Mouse (Mus musculus) lung, postnatal 10 days (tissue): Measurements from ENCODE around the gene Wdr37.

Source experiments
- DNase-seq: peaks from one replicate; pipeline ENCODE4 v3.0.0; 2021

Wdr37 gene

DNA sequence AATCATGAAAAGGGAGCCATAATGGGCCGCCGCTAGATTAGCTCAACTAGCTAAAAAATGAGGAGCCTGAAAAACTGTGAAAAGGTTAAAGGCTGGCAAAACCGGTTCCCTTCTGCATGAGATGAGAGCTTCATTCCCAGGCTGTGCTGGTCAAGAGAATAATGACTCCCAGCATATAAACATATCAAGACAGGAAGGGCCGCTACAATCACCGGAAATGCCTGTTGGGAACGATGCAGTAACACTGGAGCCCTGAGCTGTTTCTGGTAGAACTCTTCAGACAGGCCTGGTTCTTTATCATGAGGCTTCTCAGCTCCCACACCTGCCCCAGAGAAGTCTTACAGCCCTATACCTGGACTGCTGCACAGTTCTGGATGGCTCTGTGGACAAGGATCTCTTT lies 31.8 kb downstream of the Wdr37 start:
- DNase-seq = peak; percentile 74

DNA sequence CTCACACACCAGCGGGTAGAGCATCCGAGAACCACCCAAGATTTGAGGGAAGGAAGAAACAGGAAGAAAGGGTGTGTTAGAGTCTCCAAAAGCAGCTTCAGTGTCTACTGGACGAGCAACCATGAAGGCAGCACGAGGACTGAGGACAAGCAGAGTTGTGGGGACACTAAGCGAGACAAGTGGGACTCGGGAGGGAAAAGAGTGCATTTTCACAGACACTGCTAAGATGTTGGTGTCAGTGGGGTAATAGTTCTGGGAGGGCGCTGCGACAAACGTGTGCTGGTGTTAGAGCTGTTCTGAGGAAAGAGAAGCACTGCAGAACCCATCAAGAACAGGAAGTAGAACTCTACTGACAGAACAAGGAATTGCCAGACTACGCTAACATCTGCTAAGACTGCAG lies 32.6 kb downstream of the Wdr37 start:
- DNase-seq = no peak

DNA sequence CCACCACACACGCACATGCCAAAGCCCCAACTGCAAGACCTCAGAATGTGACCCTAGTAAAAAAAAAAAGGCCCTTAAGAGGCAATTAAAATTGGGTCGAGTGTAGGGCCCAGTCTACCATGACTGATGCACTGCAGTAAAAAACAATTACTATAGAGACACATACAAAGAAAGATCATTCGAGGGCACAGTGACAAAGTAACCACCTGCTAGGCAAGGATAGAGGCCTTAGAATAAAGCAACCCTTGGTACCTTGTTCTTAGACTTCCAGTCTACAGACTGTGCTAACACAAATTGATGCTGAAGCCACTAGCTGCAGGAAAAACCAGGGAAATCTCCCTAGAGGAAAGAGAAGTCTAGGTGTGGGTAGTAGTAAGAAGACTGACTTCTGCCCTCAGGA lies 33.3 kb downstream of the Wdr37 start:
- DNase-seq = no peak

DNA sequence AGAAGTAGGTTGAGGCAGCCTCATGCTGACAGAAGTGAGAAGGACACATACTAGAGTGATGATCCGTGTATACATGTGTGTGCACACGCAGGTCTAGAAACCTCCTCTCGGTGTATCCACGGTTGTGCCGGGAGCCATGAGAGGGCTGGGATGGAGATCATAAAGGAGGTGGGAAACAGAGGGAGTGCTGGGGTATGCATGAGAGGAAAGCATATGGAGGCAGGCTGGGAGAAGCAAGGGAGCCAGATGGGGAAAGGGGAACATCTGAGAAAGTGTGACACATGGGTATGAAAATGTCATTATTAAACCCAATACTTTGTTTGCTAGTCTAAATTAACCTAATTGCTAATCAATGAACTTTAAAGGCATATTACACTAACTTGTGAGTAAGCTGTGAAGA lies 37.1 kb downstream of the Wdr37 start:
- DNase-seq = no peak

DNA sequence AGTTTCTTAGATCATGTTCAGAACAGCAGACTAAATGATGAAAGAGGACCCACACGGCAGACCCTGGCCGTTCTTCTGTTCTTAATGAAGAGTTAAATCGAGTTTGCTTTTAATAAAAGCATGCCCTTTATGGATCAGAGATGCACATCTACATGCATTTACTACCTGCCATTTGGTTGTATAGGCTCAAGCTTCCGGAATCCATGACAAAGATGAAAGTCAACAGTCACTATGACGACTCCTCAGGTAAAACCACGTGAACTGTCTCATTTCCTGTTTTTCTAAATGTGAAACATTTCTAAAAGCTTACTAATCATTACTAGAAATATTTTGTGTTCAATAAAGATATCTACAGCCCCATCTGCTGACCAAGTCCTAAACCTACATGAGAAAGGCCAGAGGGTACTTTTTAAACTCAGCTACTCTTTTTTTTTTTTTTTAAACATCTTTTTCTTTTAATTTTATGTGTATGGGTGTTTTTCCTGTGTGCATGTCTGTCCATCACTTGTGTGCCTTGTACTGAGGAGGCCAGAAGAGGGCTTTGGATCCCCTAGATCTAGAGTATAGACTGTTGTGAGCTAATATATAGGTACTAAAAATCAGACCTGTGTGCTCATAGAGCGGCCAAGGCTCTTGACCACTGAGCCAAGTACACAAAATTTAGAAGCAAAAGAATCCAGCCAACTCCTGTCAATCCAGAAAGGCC lies 40.0 kb downstream of the Wdr37 start:
- DNase-seq = no peak

DNA sequence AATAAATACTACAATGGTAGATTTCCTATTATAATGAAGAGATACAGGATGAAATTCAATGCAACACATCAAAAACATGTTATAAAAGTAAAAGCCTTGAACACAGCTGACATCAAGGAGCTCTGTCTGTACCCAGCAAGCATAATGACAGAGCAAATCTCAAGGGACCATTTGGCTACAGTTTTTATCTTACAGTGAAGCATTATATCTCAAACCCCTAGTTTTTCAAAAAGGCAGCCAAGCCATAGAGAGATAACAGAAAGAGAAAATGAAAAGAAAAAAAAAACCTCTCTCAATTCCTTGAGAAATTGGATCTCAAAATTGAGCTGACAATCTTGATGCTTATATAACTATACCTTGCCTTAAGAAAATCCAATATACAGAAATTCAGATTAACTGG lies 41.0 kb downstream of the Wdr37 start:
- DNase-seq = no peak

DNA sequence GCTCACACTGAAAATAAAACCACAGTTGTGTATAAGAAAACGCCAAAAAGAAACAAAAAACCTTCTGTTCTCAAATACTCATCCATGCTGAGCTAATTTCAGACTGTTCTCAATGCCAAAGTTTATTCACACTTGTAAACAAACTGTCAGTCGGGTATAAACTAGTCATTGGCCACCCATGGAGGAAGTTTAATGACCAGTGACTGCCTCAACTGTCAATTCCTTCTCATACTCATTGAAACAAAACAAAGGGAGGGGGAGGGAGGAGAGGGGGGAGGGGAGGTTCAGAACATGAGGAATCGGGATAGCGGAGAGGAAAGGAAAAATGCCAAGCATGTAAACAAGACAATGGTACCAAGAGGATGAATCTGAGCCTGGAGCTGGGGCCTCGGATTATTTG lies 41.9 kb downstream of the Wdr37 start:
- DNase-seq = peak; percentile 65

DNA sequence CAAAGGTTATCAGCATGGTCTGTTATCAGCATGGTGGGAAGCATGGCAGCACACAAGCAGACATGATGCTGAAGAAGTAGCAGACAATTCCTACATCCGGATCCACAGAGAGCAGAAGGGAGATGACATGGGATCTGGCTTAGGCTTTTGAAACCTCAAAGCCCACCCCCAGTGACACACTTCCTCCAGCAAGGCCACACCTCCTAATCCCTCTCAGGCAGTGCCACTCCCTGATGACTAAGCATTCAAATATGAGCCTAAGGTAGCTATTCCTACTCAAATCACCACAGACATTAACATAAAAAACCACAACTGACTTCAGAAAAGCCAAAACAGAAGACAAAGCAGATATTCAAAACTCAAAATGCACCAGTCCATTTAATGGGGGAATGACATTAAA lies 42.8 kb downstream of the Wdr37 start:
- DNase-seq = no peak

DNA sequence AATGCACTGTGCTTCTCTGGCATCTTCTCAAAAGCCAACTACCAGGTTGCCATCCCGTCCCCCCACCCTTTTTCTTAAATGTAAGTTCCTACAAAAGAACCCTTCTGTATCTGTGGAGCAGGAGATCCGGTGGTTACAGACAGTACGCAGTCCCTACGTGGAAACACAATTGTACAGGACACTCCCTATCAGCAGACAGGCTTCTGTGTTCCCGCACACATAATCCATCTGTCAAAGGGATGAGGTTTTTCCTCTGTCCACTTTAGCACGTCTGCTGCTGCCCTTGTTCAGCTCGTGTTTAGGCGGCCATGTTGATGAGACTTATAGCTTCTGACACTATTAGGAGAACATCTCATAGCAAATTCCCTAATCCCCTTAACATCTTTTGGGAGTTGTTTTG lies 48.2 kb downstream of the Wdr37 start:
- no peak for DNase-seq

DNA sequence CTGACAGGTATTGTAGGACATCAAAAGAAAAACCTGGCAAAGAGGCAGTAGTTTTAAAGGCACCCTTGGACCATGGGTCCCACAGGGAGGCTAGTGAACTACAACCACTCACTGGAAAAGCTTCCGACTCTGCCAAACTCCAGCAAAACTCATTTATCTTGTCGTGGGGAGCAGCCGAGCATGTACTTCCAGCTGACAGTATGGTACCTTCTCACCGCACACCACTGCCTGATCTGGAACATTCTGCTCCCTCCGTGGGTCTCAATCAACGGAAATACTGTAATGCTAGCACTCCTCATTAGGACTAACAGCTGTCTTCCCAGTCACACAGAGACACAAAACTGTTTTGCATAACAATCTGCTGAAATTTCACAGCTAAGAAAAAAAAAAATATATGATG lies 48.6 kb downstream of the Wdr37 start:
- no peak for DNase-seq

DNA sequence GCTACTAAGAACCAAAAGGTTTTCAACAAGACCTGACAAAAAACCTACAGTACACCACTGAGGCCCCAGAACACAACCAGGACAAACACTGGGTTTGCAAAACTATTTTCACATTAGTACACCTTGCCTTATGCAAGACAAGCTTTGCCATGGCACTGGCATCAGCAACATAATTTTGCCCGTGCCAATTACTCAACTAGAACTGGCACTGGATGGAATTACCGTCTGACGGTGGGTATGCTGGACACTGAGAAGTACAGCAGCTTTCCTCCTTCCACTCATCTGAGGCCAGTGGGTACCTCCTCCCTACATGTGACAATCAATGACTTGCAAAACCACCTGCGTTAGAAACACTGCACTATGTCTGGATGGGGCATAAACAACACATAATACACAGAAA lies 49.5 kb downstream of the Wdr37 start:
- DNase-seq = no peak

DNA sequence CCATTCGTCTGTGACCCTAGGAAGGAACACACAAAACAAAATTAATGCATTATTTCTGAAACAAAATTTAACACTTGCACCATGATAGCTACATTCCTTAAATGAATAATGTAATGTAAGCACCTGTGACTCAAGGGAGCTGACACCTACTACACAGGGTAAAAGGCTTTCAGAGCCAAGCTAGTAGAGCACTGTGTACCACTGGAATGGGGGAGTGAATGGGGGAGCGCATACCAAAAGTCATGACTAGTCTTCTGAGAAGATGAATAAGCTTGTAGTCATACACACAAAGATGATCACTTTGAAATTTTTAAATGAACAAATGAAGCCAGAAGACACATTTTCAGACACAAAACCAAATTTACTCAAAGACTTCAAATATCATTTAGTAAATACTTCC lies 65.8 kb downstream of the Wdr37 start:
- no peak for DNase-seq

DNA sequence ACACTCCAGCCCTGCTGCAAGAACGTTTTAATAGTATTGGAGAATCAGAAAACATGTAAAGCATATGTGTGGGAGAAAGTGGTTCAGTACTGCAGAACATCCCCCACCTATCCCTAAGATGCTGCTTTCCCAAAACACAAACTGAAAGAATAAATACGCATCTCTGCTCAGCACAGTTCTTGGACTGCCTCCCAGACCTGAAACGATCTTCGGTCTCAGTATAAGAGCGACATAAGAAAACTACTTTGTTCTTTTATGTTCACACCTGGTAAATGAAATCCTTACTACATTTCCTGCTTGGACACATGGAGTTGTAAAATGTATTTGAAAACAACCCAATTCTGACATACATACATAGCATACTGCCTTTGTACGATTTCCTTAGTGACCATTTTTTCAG lies 71.1 kb downstream of the Wdr37 start:
- no peak for DNase-seq

DNA sequence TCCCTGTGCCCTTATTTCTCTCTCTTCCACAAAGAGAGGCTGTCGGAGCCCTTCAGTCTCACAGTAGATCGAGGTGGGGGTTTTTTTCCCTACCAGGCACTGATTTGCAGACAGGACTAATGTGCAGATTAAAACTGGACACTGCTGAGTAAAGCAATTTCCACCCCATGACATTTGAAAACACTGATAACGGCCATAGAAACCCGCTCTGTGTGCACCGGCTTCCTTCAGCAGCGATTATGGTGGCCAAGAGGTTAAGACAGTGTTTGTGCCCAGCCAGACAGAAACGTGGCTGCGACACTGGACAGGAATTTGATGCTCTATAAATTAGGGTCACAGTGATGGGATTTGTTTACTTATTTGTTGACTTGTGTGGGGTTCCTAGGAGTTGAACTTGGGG lies 78.5 kb downstream of the Wdr37 start:
- no peak for DNase-seq

DNA sequence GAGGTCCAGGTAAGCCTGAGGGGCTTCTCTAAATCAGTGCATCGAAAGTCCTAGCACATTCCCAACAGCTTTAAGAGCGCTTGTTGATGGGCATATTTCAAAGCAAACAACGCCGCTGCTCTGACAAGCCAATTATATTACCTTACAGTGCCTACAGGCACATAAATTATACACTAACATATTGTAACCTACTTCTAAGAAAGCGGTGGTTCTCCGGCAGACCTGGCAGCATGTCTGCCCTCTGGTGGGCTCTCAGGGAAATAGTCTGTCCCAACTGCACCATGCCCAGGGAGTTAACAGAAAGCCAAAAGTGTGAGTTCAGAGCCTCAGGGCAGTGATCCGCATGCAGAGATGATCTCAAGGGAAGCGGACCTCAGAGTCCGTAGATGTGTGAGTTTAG lies 86.5 kb downstream of the Wdr37 start:
- peak; percentile 49 for DNase-seq

DNA sequence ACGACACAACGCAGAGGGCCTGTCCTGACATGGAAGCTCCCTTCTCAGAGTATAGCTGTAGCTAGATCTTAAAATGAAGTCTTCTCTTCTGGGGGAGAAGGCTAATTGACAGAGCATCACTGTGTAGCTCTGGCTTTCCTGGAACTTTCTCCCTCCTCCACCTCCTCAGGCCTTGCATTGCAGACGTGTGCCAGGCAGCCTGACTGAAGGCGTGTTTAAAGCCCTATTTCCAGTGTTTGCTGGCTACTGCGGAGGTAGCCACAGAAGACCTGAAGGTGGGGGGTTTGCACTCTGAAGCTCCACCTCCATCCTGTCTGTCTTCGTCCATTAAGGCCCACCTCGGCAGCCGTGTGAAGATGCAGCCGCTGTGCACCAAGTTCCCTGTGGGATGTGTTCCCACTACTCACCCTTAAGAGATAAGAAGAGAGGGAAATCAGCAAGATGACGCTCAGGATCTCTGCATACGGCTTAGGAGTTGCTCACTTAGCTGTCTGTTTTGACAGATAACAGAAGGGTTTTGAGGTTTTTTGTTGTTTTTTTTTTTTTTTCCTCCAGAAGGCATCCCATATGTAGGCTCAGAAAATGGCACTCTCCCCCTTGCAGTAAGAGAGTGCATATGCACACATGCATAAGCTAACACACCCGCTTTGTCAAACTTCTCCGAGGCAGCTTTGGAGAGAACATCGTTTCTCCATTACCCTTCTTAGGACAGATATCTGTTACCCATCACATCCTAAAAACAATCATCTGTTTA lies 87.2 kb downstream of the Wdr37 start:
- DNase-seq = no peak

DNA sequence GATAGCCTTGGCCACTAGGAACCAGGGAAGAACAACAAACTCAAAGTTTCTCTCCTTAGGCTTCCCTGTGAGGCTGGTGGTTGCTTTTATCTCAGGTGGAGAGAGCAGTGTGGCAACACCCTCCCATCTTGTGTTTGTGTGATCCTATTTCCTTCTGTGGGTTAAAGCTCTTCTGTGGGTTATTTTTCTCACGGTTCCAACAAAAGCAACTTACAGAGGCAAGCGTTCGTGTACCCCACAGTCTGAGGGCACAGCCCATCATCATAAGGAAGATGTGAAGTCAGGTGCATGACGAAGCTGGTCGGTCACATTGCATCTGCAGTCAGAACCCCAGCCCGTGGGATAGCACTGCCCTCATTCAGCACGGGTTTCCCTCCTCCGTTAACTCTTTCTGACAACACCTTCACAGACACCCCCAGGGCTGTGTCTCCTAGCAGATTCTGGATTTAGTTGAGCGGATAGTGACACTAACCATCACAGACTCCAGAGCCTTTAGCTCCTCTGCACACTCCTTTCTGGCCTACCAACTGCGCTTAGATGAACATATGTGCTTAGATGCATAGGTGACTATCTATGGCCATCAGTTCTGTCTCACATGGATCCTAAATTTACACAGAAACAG lies 87.9 kb downstream of the Wdr37 start:
- no peak for DNase-seq

DNA sequence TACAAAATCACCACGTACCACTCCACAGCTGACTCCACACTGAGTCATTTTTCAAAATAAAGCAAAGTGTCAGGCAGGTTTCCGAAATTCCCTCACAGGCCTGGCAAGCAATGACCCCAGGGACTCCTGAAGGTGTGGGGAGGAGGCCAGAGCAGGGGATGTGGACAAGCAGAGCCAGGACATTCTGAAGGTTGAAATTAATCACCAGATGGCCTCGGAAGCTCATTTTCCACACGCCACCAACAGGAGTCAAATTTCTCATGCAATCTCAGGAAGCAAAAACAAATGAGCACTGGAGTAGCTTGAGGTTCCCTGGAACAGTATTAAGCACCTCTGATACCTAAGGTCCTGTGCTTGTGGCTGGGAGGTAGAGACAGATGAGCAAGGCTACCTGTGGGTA lies 89.1 kb downstream of the Wdr37 start:
- DNase-seq = no peak

DNA sequence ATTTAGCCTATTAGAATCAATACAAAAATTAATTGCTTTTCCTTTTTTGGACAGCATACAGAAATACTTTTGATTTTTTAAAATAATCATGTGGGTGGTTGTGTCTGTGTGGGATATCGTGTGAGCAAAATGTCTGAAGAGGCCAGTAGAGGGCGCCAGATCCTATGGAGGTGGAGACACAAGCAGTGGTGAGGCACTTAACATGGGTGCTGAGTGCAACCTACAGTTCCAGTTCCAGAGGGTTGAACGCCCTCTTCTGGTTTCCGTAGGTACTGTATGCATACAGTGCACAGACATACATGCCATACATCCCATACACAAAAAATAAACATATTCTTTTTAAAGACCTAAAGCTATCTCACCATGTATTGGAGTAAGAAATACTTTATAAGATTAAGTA lies 91.3 kb downstream of the Wdr37 start:
- DNase-seq = peak; percentile 64

DNA sequence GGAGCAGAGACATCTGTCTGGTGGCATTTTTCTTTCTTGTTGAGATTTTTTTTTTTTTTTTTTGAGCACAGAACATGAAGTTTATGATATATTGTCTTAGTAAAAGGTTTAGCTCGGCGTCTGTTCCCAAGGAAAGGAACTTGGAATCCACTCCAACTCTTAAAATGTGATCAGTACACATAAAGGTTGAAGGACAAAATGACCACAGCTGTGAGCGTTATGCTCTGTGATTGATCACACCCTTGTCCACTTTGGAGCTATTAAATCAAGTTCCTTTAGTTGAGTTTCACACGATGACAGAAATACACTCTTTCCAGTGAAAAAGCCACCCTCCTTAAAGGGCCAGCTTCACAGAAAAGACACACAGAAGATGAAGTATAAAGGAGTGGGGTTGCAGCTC lies 101.1 kb downstream of the Wdr37 start:
- DNase-seq = no peak

DNA sequence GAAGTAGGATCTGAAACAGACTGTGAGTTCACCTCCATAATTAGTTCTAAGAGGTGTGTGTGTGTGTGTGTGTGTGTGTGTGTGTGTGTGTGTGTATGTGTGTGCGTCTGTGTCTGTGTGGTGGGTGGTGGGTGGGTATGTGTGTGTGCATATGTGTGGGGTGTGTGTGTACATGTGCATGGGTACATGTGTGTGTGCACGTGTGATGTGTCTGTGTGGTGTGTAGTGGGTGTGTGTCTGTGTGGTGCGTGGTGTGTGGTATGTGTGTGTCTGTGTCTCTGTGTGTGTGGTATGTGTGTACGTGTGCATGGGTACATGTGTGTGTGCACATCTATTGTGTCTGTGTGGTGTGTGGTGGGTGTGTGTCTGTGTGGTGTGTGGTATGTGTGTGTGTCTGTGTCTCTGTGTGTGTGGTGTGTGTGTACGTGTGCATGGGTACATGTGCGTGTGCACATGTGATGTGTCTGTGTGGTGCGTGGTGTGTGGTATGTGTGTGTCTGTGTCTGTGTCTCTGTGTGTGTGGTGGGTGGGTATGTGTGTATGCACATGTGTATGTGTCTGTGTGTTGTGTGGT lies 102.0 kb downstream of the Wdr37 start:
- DNase-seq = no peak

DNA sequence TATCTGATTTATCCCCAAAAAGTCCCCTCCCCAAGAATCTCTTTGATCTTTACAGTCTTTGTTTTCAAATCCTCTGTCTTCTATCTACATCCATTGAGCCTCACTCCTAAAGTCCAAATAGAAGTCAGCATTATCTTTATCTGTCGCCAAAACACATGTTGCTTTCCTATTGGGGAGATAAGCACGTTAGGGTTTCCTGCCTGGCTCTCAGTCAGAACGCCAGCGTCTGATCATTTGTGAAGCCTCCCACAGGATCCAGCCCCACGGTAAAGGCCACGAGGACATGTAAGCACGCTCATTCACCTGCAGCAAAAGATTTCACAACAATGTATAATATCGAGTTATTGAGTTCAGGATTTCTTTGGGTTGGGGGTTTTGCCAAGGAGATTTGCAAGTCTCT lies 110.8 kb downstream of the Wdr37 start:
- DNase-seq = no peak
